Mouse (Mus musculus) layer of hippocampus, adult 2 months (tissue): ENCODE measurements around the gene Abca17. TPM values are rescaled to one million over a fixed set of nuclear protein-coding genes. Genes with fewer than 3 reads are reported as not detected.

Source experiments
- DNase-seq, 2 experiments: peaks; one replicate each; pipeline ENCODE4 v3.0.0; 2022; ENCODE audit warnings: low spot score in 2 of 2
- H3K27ac ChIP-seq: fragments of 200-600 bp; 2 replicates; pipeline ENCODE4 v1.8.1; 2022
- H3K4me3 ChIP-seq: fragments of 200-600 bp; 2 replicates; pipeline ENCODE4 v1.8.1; 2022; ENCODE audit warnings: mild to moderate bottlenecking
- CTCF ChIP-seq: fragments of 200-600 bp; conservative IDR thresholded peaks from 2 replicates; pipeline ENCODE4 v1.8.1; 2022; ENCODE audit warnings: antibody characterized with exemption, mild to moderate bottlenecking, moderate library complexity
- total RNA-seq, 2 experiments: library from RNA; stranded (reverse); gene quantifications; 2 replicates each; pipeline ENCODE4 v1.2.3; 2021

Abca17 gene
- total RNA-seq, 2 experiments from 2014 or later = 0.69 to 1.2 TPM

DNA sequence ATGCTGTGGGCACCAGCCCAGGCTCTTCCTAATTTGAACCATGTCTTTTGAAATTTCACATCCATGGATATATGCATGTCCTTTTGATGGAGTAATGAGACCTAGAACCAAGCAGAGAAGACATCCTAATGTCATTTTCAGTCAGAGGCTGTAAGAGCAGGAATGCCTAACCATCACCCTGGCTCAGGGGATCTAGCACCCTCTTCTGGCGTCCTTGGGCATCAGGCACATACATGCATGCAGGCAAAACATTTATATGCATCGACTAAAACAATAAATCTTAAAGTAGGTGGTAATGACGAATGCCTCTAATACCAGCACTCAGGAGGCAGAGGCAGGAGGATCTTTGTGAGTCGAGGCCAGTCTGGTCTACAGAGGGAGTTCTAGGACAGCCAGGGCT lies 43.4 kb downstream of the Abca17 start:
- H3K4me3 ChIP-seq = no peak overlapping the region
- TF ChIP-seq CTCF = peak; percentile 80
- DNase-seq = peak; percentile 9 to 32
- no peak overlapping the region for H3K27ac ChIP-seq

DNA sequence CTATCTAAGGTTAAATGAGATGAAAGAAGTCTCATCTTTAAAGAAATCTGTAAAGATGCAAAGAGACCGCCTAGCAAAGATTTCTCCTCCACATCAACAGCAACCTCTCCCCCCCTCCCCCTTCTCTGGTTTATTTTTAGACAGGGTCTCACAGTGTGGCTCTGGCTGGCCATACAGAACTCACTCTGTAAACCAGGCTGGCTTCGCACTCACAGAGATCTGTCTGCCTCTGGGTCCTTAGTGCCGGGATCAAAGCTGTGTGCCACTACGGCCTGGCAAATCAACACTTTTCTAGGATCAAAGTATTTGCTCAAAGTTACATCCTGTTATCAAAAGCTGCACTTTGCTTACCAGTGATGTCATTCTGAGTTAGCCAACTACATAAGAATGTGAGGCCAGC lies 50.2 kb downstream of the Abca17 start:
- TF ChIP-seq CTCF = no peak
- DNase-seq = no peak
- Histone ChIP-seq H3K4me3 (no peak overlapping the region), H3K27ac (no peak overlapping the region)

DNA sequence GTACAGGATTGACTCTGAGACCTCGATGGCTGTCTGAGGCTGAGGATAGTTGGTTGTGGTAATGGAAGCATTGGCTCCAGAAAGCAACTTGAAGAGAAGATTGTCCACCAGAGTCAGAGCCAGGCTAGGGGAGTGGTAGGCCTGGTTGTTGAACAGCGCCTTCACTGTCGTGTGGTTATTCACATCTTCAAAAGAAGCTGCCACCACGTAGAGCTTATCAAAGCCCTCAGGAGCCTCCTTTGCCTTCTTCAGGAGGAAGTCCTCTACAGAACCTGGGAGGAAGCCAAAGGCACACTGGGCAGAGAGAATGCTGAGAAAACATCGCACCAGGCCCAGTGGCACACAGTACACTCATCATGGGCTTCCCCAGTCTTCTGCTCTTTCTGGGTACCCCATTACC lies 61.5 kb downstream of the Abca17 start:
- TF ChIP-seq CTCF = no peak
- Histone ChIP-seq H3K4me3 (no peak overlapping the region), H3K27ac (no peak overlapping the region)
- no peak for DNase-seq

DNA sequence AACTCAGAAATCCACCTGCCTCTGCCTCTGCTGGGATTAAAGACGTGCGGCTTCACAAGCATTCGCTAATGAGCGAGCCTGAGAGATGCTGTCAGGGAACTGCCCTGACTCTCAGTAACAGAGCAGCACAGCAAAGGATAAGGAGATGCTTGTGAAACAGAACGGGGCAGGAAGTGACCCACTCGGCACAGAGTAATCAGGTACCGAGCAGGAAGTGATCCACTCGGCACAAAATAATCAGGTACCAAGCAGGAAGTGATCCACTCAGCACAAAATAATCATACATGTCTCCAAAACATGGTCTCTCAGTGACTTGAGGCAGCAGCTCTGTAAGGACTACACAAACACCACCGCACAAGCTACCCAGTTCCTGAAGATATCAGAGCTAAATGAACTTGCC lies 62.4 kb downstream of the Abca17 start:
- TF ChIP-seq CTCF = no peak
- no peak overlapping the region for H3K4me3 ChIP-seq
- no peak for DNase-seq
- no peak overlapping the region for H3K27ac ChIP-seq

DNA sequence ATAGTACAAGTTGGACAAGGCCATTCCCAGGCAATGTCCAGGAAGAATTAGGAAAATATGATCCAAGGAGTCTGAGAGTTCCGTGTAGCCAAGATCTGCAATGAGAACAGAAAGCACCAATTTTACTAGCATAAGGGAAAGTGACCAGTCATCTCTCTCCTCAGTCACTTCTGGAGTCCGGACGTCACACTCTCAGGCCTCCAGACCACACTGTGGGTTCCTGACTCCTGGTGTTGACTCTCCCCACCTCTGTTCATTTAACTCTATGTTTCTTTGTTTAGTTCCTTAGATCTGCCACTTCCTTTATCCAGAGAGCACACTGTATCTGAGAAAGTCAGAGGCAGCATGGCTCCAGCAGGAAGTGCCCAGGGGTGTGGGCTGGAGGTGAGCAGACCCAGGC lies 65.2 kb downstream of the Abca17 start:
- no peak for DNase-seq
- Histone ChIP-seq H3K4me3 (no peak overlapping the region), H3K27ac (no peak overlapping the region)
- TF ChIP-seq CTCF = no peak

DNA sequence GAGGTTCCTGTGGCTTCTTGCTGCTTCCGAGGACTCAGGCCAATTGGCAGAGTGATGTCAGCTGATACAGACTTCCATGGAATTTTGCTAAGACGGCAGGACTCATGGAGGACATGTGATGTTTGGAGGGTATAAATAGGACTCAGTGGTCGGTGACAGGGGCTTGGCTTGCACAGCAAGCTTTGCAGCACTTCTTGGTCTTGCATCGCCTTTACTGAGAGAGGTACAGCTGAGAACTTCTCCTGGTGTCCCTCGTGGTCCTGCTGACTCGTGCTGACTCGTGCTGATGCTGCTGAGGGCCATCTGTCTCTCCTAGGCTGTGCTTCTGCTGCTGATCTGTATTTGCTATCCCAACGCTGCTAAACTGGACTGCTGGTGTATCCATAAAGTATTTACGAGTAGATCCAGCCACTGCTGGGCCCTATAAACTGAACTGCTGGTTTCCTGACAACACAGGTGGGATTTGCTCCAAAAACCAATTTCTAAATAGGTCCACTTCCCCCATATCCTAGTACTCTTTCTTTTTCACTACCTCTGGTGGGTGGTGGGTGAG lies 67.5 kb downstream of the Abca17 start:
- Histone ChIP-seq H3K4me3 (no peak overlapping the region), H3K27ac (no peak overlapping the region)
- TF ChIP-seq CTCF = no peak
- no peak for DNase-seq

DNA sequence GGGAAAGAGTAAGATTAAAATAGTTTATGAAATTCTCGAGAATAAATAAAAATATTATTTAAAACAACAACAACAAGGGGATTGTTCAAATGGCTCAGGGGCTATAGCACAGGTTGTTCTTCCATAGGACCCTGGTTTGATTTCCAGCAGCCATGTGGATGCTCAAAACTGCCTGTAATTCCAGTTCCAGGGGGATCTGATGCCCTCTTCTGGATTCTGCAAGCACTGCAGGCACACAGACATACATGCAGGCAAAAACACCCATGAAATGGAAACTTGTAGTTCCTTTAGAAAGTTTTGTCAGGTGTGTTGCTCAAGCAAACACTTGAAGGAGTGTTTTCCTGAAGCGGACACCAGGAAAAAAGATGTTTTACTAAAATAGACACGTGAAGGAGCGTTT lies 68.2 kb downstream of the Abca17 start:
- H3K27ac ChIP-seq = no peak overlapping the region
- no peak for DNase-seq
- peak; percentile 64 for TF ChIP-seq CTCF
- H3K4me3 ChIP-seq = no peak overlapping the region

DNA sequence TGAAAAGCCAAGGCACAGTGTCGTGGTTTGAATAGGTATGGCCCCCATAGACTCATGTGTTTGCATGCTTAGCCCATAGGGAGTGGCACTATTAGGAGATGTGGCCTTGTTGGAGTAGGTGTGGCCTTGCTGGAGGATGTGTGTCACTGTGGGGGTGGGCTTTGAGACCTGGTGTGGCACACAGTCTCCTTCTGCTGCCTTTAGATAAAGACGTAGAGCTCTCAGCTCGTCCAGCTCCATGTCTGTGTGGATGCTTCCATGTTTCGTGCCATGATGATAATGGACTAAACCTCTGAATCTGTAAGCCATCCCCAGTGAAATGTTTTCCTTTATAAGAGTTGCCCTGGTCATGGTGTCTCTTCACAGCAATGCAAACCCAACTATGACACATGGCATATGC lies 71.0 kb downstream of the Abca17 start:
- DNase-seq = no peak
- Histone ChIP-seq H3K27ac (no peak overlapping the region), H3K4me3 (no peak overlapping the region)
- TF ChIP-seq CTCF = no peak

DNA sequence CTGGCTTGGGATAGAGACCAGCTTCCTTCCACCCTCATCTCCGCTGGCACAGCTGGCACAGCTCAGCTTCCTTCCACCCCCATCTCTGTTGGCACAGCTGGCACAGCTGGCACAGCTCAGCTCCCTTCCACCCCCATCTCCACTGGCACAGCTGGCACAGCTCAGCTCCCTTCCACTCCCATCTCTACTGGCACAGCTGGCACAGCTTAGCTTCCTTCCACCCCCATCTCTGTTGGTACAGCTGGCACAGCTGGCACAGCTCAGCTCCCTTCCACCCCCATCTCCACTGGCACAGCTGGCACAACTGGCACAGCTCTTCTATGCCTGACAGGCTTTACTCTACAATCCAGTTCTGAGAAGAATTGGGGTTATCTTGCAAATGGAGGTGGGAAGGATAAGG lies 83.7 kb downstream of the Abca17 start:
- Histone ChIP-seq H3K4me3 (no peak overlapping the region), H3K27ac (no peak overlapping the region)
- TF ChIP-seq CTCF = no peak
- no peak for DNase-seq

DNA sequence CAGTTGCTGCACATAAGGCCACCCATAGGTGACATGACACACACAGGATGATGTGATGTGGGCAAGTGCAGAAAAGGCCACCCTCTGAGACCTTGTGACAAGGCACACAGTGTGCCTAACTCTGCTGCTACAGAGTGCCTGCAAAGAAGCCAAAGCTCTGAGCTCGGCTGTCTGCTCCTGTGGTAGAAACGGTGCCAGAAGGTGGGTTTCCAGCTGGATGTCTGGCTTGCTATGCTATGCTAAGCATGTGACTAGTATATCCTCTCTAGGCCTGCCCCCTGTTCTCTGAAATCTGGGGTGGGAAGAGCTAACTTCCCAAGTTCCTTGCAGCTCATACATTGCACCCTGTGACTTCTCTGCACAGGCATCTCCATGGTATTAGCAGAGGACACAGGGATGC lies 86.1 kb downstream of the Abca17 start:
- H3K27ac ChIP-seq = no peak overlapping the region
- H3K4me3 ChIP-seq = no peak overlapping the region
- DNase-seq = no peak
- TF ChIP-seq CTCF = no peak

DNA sequence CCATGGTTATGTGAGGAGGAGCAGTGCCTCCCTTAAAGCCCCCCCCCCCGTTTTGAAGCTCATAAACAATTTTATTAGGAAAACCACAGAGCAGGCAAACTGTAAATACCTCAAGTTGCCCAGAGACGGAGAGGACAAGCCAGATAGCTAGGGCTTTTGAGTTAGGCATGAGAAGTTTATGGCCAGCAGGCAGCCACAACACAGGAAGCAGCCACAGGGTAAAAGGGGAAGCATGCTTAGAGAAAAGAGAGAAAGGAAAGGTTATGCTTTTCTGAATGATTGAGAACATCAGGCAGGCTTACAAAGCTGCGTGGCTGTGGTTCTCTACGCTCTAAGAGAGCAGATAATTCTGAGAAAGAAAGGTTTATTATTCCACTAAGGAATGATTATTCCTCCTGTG lies 90.4 kb downstream of the Abca17 start:
- H3K4me3 ChIP-seq = no peak overlapping the region
- DNase-seq = no peak
- TF ChIP-seq CTCF = no peak
- no peak overlapping the region for H3K27ac ChIP-seq

DNA sequence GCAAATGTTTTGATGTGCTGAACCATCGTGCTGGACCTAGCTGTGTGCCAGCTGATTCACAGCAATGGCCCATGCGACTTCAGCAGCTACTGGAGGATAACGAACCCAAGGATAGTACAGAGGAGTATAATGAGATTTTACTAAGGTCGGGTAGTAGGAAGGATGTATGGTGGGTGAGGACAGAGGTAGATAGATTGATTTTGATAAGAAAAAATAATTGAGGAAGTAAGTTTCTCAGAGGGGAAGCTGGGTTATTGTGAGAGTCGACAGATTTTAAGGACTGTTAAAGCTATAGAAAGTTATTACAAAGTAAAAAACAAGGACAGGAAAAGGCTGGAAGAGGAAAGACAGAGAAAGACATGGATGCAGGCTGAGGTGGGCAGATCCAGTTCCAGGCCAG lies 91.2 kb downstream of the Abca17 start:
- no peak for DNase-seq
- Histone ChIP-seq H3K4me3 (no peak overlapping the region), H3K27ac (no peak overlapping the region)
- no peak for TF ChIP-seq CTCF

DNA sequence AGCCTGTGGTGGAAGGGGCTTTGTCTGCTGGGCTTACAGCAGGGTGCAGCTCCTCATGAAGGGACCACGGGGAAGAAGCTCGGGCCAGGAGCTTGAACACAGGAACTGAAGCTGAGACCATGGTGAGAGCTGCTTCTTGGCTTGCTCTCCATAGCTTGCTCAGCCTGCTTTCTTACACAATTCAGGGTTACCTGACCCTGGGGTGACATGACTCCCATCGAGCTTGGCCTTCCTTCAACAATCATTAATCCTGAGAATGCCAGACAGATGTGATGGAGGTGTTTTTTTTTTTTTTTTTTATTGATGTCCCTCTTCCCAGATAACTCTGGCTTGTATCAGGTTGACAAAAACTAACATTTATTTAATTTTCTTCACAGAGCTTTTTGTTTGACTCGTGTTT lies 91.9 kb downstream of the Abca17 start:
- DNase-seq = no peak
- H3K4me3 ChIP-seq = no peak overlapping the region
- H3K27ac ChIP-seq = no peak overlapping the region
- TF ChIP-seq CTCF = no peak; the same call in 1 of the 2 replicates

DNA sequence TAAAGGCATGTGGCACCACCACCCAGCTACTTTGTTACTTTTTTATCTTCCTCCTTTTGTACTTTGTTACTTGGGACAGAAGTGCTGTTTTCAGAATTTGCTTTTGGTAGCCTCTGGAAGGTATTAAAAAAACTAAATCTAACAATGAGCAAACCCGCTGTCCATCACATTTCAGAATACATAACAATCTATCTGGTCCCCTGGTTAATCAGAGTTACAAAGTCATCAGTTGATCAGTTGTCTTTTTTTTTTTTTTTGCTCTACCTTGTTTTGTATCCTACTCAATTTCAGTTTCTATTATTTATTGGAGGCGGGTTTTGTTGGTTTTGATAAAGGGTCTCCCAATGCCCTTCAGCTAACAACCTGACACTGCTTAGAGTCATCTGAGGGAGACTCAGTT lies 98.5 kb downstream of the Abca17 start:
- H3K4me3 ChIP-seq = no peak overlapping the region
- TF ChIP-seq CTCF = no peak
- no peak for DNase-seq
- H3K27ac ChIP-seq = no peak overlapping the region
